Mouse (Mus musculus) limb, embryonic 14.5 days (tissue): ENCODE data around the gene 1700029P11Rik. TPM values are rescaled to one million over a fixed set of nuclear protein-coding genes. Genes with fewer than 3 reads are reported as not detected.

Source experiments
- ATAC-seq: fragments of 200-750 bp; cut with Nextera tagmentation; 2 replicates; pipeline ENCODE4 v1.8.0; 2017; ENCODE audit warnings: low read depth, moderate number of reproducible peaks, moderate TSS enrichment; ENCODE audit not compliant: low FRiP score
- DNase-seq: peaks from one replicate; pipeline ENCODE4 v3.0.0-alpha.2; 2015; ENCODE audit warnings: low spot score
- H3K27ac ChIP-seq: fragments of 300-500 bp; sonication (generic); replicated peaks from 2 replicates; pipeline ENCODE4 v1.5.1; 2014; ENCODE audit warnings: low read depth, mild to moderate bottlenecking, low read length, moderate library complexity, mixed read lengths
- H3K27me3 ChIP-seq: fragments of 300-500 bp; sonication (generic); 2 replicates; pipeline ENCODE4 v1.6.1; 2014; ENCODE audit warnings: low read length, mixed read lengths; ENCODE audit not compliant: control insufficient read depth, insufficient read depth
- H3K36me3 ChIP-seq: fragments of 300-500 bp; sonication (generic); 2 replicates; pipeline ENCODE4 v1.6.1; 2014; ENCODE audit warnings: mild to moderate bottlenecking, low read length, moderate library complexity, mixed read lengths; ENCODE audit not compliant: control insufficient read depth, insufficient read depth
- H3K4me1 ChIP-seq: fragments of 300-500 bp; sonication (generic); 2 replicates; pipeline ENCODE4 v1.6.1; 2014; ENCODE audit warnings: antibody characterized with exemption, low read length, mixed read lengths; ENCODE audit not compliant: control insufficient read depth, insufficient read depth
- H3K4me2 ChIP-seq: fragments of 300-500 bp; sonication (generic); replicated peaks from 2 replicates; pipeline ENCODE4 v1.6.1; 2014; ENCODE audit warnings: low read depth, mild to moderate bottlenecking, low read length, moderate library complexity; ENCODE audit not compliant: severe bottlenecking
- H3K4me3 ChIP-seq: fragments of 300-500 bp; sonication (generic); replicated peaks from 2 replicates; pipeline ENCODE4 v1.5.1; 2014; ENCODE audit warnings: low read length
- H3K9ac ChIP-seq: fragments of 300-500 bp; sonication (generic); 2 replicates; pipeline ENCODE4 v1.6.1; 2014; ENCODE audit warnings: mild to moderate bottlenecking, low read depth, low read length, moderate library complexity; ENCODE audit not compliant: severe bottlenecking
- H3K9me3 ChIP-seq: fragments of 300-500 bp; sonication (generic); 2 replicates; pipeline ENCODE4 v1.6.1; 2016; ENCODE audit warnings: low read length; ENCODE audit not compliant: control insufficient read depth
- POLR2A ChIP-seq: fragments of 200-500 bp; IDR thresholded peaks from 2 replicates; pipeline ENCODE4 v1.8.0; 2012; ENCODE audit warnings: inconsistent platforms, mild to moderate bottlenecking, moderate library complexity, borderline replicate concordance; ENCODE audit not compliant: insufficient read depth, insufficient read length; ENCODE audit errors: extremely low read depth
- WGBS: fragments of 180-500 bp; shearing (Covaris S2); extraction: QIAGEN DNeasy Blood & Tissue Kit; methylation state at CpG from one replicate; pipeline ENCODE4 v1.1.7; 2014; 5-methylcytosine and 5-hydroxymethylcytosine counted together
- polyA plus RNA-seq, 2 experiments: library from polyadenylated mRNA; depleted of rRNA in 1 of 2; stranded (reverse) in 1 of 2; unstranded in 1 of 2; fragments of >200 nt; fragmentation: Nextera tagmentation in 1 of 2; extraction: Ambion mirVana in 1 of 2; gene quantifications; 2 replicates each; pipeline versions ENCODE4 v1.2.1 to v1.2.3; 2012 to 2014

The 1700029P11Rik gene
- polyA plus RNA-seq, 2 experiments = not detected

- Histone ChIP-seq H3K4me1 (no peaks in the 10 kb centered on the region), H3K9ac (no peak overlapping the region), H3K27ac (no peak overlapping the region), H3K36me3 (peaks cover 55% of the 10 kb centered on the region), H3K27me3 (no peaks in the 10 kb centered on the region), H3K4me3 (no peak overlapping the region), H3K4me2 (no peak overlapping the region), H3K9me3 (no peaks in the 10 kb centered on the region)
- TF ChIP-seq POLR2A = no peak
- 69% methylated on average over 6 of the region's 6 CpGs for WGBS
- ATAC-seq = no peak
- no peak for DNase-seq
Observed at GRCm38 (mm10) chr15:81993992-81994391, 13.7 kb downstream of the 1700029P11Rik start.

DNA sequence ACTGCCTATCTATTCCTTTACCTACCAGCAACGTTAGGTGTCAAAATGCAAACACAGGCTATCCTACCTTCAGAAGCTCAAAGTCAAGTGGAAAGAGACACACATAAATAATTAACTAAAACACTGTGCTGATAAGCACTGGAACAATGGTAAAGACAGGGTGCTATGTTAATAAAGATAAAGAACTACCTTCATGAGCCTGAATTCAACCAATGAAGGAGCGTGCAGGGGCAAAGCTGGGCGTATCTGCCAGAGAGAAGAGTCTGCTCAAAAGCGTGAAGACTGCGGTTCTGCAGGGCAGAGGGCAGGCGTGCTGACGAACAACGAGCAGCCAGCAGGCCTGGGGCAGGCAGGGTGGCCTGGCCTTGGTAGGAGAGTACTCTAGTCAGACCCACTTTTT lies 23.9 kb downstream of the 1700029P11Rik start:
- DNase-seq (no peak), ATAC-seq (no peak)
- H3K9me3 ChIP-seq = no peaks in the 10 kb centered on the region
- H3K9ac ChIP-seq = no peak overlapping the region
- H3K27ac ChIP-seq = no peak overlapping the region
- H3K4me2 ChIP-seq = no peak overlapping the region
- no peaks in the 10 kb centered on the region for H3K27me3 ChIP-seq
- no peak overlapping the region for H3K4me3 ChIP-seq
- peaks cover 20% of the 10 kb centered on the region for H3K36me3 ChIP-seq
- 91% methylated on average over 8 of the region's 8 CpGs for WGBS
- no peaks in the 10 kb centered on the region for H3K4me1 ChIP-seq
- no peak for TF ChIP-seq POLR2A

GRCm38 (mm10) chr15:82011947-82012346 lies 31.6 kb downstream of the 1700029P11Rik start:
- Histone ChIP-seq H3K27me3 (no peaks in the 10 kb centered on the region), H3K4me1 (peaks cover 9% of the 10 kb centered on the region; the same call in 1 of the 2 replicates), H3K36me3 (0 out of 2 replicates have a peak, but pooled peaks cover 6% of the 10 kb centered on the region), H3K9me3 (no peaks in the 10 kb centered on the region), H3K27ac (no peak overlapping the region), H3K9ac (no peak overlapping the region), H3K4me2 (no peak overlapping the region), H3K4me3 (no peak overlapping the region)
- 87% methylated on average over 6 of the region's 6 CpGs for WGBS
- no peak for ATAC-seq
- no peak for TF ChIP-seq POLR2A
- no peak for DNase-seq

- ATAC-seq (no peak), DNase-seq (no peak)
- Histone ChIP-seq H3K9ac (peak overlapping the region; percentile 72), H3K4me3 (peak overlapping the region; percentile 94), H3K27ac (no peak overlapping the region), H3K36me3 (peaks cover 17% of the 10 kb centered on the region), H3K27me3 (no peaks in the 10 kb centered on the region), H3K4me2 (peak overlapping the region; percentile 80), H3K9me3 (no peaks in the 10 kb centered on the region), H3K4me1 (peaks cover 10% of the 10 kb centered on the region; the same call in 1 of the 2 replicates)
- 14% methylated on average over 9 of the region's 9 CpGs for WGBS
- no peak for TF ChIP-seq POLR2A
Observed at GRCm38 (mm10) chr15:82014745-82015391, 34.5 kb downstream of the 1700029P11Rik start.

- peak overlapping the region; percentile 94 for H3K4me3 ChIP-seq
- ATAC-seq (no peak), DNase-seq (no peak)
- H3K4me2 ChIP-seq = peak overlapping the region; percentile 80
- no peaks in the 10 kb centered on the region for H3K9me3 ChIP-seq
- peaks cover 10% of the 10 kb centered on the region; the same call in 1 of the 2 replicates for H3K4me1 ChIP-seq
- H3K9ac ChIP-seq = peak overlapping the region; percentile 72
- under 1% methylated on average over 31 of the region's 39 CpGs for WGBS
- H3K27ac ChIP-seq = peak overlapping the region; percentile 52
- H3K36me3 ChIP-seq = peaks cover 23% of the 10 kb centered on the region
- H3K27me3 ChIP-seq = no peaks in the 10 kb centered on the region
- TF ChIP-seq POLR2A = no peak
Observed at GRCm38 (mm10) chr15:82015392-82016100, 35.2 kb downstream of the 1700029P11Rik start.
